Mouse (Mus musculus) midbrain, embryonic 12.5 days (tissue): ENCODE results near the gene Ccdc159. TPM values are rescaled to one million over a fixed set of nuclear protein-coding genes. Genes with fewer than 3 reads are reported as not detected.
A peak's percentile ranks its signal among the peaks of the same experiment; 100 is the strongest.

Experiments
- ATAC-seq: fragments of 200-750 bp; cut with Nextera tagmentation; 2 replicates; pipeline ENCODE4 v1.8.0; 2017; ENCODE audit warnings: low read depth, moderate TSS enrichment, moderate library complexity; ENCODE audit not compliant: low FRiP score
- H3K27ac ChIP-seq: fragments of 300-500 bp; sonication (generic); replicated peaks from 2 replicates; pipeline ENCODE4 v1.5.1; 2016; ENCODE audit warnings: mild to moderate bottlenecking
- H3K27me3 ChIP-seq: fragments of 300-500 bp; sonication (generic); 2 replicates; pipeline ENCODE4 v1.6.1; 2016; ENCODE audit warnings: mild to moderate bottlenecking
- H3K36me3 ChIP-seq: fragments of 300-500 bp; sonication (generic); 2 replicates; pipeline ENCODE4 v1.6.1; 2016
- H3K4me1 ChIP-seq: fragments of 300-500 bp; sonication (generic); 2 replicates; pipeline ENCODE4 v1.6.1; 2016
- H3K4me2 ChIP-seq: fragments of 300-500 bp; sonication (generic); replicated peaks from 2 replicates; pipeline ENCODE4 v1.6.1; 2016; ENCODE audit warnings: mild to moderate bottlenecking, moderate library complexity
- H3K4me3 ChIP-seq: fragments of 300-500 bp; sonication (generic); 2 replicates; pipeline ENCODE4 v1.5.1; 2016; ENCODE audit warnings: mild to moderate bottlenecking
- H3K9ac ChIP-seq: fragments of 300-500 bp; sonication (generic); replicated peaks from 2 replicates; pipeline ENCODE4 v1.6.1; 2016; ENCODE audit warnings: mild to moderate bottlenecking, moderate library complexity
- H3K9me3 ChIP-seq: fragments of 300-500 bp; sonication (generic); 2 replicates; pipeline ENCODE4 v1.6.1; 2016; ENCODE audit warnings: mild to moderate bottlenecking
- WGBS: fragments of 180-500 bp; shearing (Covaris S2); methylation state at CpG from one replicate; pipeline ENCODE4 v1.1.7; 2016; 5-methylcytosine and 5-hydroxymethylcytosine counted together
- polyA plus RNA-seq: library from polyadenylated mRNA; unstranded; fragments of >200 nt; fragmentation: Nextera tagmentation; extraction: Ambion mirVana; gene quantifications from 2 replicates; pipeline ENCODE4 v1.2.1, GENCODE M21; 2016

The Ccdc159 gene
- polyA plus RNA-seq, 1 experiment from 2014 or later = 6.1 TPM

GRCm38 (mm10) chr9:21951977-21952376 is 24.7 kb downstream of the Ccdc159 start:
- Histone ChIP-seq H3K9me3 (no peaks in the 10 kb centered on the region), H3K27me3 (peaks cover 28% of the 10 kb centered on the region), H3K9ac (no peak overlapping the region), H3K4me1 (peaks cover 29% of the 10 kb centered on the region), H3K4me2 (no peak overlapping the region), H3K27ac (no peak overlapping the region), H3K4me3 (no peak overlapping the region), H3K36me3 (no peaks in the 10 kb centered on the region)
- ATAC-seq = no peak
- 74% methylated on average over 3 of the region's 3 CpGs for WGBS

- Histone ChIP-seq H3K27me3 (peaks cover 13% of the 10 kb centered on the region), H3K4me2 (0 out of 2 replicates have a peak overlapping the region, but pooled peaks have one; percentile 6), H3K4me3 (no peak overlapping the region), H3K9me3 (no peaks in the 10 kb centered on the region), H3K36me3 (no peaks in the 10 kb centered on the region), H3K27ac (peak overlapping the region; percentile 27; the same call in 1 of the 2 replicates), H3K4me1 (peaks cover 21% of the 10 kb centered on the region), H3K9ac (0 out of 2 replicates have a peak overlapping the region, but pooled peaks have one; percentile 1)
- no peak for ATAC-seq
- WGBS = 2% methylated on average over 3 of the region's 3 CpGs
Observed at GRCm38 (mm10) chr9:21953600-21953999, 26.3 kb downstream of the Ccdc159 start.

DNA sequence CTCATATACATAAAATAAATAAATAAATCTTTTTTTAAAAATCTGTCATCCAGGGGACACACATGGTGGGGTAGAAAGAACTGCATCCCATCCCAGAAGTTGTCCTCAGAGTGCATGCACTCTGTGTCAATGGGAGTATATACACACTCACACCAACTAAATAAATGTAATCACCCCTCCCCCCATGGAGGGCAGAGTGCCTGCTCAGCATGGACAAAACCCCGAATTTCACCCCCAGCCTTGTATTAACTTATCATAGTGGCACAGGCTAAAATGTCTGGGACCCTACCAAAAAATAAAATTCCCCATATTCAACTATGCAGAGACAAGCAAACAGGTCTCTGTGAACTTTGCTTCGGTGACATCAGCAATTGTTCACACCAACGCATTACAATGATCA is 27.4 kb downstream of the Ccdc159 start:
- no peak overlapping the region for H3K27ac ChIP-seq
- H3K9ac ChIP-seq = no peak overlapping the region
- peak overlapping the region; percentile 65 for H3K4me2 ChIP-seq
- H3K4me3 ChIP-seq = no peak overlapping the region
- peaks cover 21% of the 10 kb centered on the region for H3K4me1 ChIP-seq
- no peaks in the 10 kb centered on the region for H3K9me3 ChIP-seq
- H3K27me3 ChIP-seq = peaks cover 11% of the 10 kb centered on the region
- WGBS = 78% methylated on average over 3 of the region's 3 CpGs
- H3K36me3 ChIP-seq = no peaks in the 10 kb centered on the region
- ATAC-seq = no peak

- Histone ChIP-seq H3K9ac (peak overlapping the region; percentile 25; the same call in 1 of the 2 replicates), H3K4me3 (peak overlapping the region; percentile 74), H3K27me3 (peaks cover 14% of the 10 kb centered on the region), H3K4me2 (peak overlapping the region; percentile 65), H3K4me1 (peaks cover 21% of the 10 kb centered on the region), H3K9me3 (no peaks in the 10 kb centered on the region), H3K27ac (peak overlapping the region; percentile 76), H3K36me3 (no peaks in the 10 kb centered on the region)
- WGBS = 2% methylated on average over 18 of the region's 18 CpGs
- ATAC-seq = peak; percentile 42
Observed at GRCm38 (mm10) chr9:21955225-21955569, 27.9 kb downstream of the Ccdc159 start.

DNA sequence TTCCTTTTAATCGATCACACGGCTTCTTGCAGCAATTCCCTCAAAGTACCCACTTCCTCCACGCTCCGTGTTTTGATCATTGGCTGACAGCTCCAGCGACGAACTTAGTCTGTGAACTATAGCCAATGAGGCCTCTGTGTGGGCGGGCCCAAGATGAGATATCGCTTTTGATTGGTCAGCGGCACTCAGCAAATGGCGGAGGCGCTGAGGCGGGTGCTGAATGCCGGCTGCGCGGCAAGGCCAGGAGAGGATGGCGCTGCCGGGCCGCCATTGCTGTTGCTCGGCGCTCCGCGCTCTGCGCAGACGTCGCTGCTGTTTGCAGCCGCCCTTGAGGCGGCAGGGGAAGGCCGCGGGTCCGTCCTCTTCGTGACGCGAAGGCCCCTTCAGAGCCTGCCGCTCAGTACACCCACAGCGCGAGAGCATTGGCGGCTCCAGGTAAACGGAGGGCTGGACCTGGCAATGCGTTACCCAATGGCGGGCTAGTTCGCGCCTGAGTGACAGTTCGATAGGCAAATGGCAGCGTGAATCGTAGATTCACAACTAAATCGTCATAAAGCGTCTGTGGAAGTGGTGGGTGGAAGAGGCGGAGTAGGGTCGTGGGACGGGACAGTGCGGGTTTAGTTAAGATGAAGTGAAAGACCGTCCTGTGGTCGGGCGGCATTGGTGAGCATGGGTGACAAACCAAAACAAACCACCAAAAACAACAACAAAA is 28.5 kb downstream of the Ccdc159 start, which contains the start of gene Swsap1:
Gene Swsap1, plus strand, starts transcription at position 186 of the 712 bp plus-strand sequence.
- Histone ChIP-seq H3K9me3 (no peaks in the 10 kb centered on the region), H3K36me3 (no peaks in the 10 kb centered on the region), H3K27ac (peak within 1 kb of the TSS; percentile 93), H3K9ac (peak within 1 kb of the TSS; percentile 81), H3K4me3 (peak within 1 kb of the TSS; percentile 74), H3K4me1 (peaks cover 24% of the 10 kb centered on the region), H3K4me2 (peak within 1 kb of the TSS; percentile 65), H3K27me3 (peaks cover 19% of the 10 kb centered on the region)
- WGBS = under 1% methylated on average over 50 of the region's 54 CpGs
- ATAC-seq = peak; percentile 99

DNA sequence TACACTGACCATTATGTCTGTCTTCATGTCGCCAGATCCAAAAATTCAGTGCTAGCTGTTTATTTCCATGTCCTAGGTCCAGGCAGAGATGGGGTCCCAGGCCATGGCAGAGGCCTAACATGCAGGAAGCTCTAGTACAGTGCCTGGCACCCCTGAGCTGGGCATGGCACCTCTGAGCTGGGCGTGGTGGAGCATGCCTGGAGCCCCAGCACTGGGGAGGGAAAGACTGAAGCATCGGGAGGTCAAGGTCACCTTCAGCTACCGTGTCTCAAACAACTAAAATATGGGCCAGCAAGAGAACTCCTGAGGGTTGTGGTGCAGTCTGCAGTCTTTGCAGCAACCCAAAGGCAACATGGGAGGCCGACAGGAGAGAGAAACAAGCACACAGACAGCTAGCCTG is 31.1 kb downstream of the Ccdc159 start:
- no peak for ATAC-seq
- Histone ChIP-seq H3K4me3 (no peak overlapping the region), H3K9me3 (no peaks in the 10 kb centered on the region), H3K27ac (no peak overlapping the region), H3K36me3 (no peaks in the 10 kb centered on the region), H3K4me1 (peaks cover 43% of the 10 kb centered on the region), H3K27me3 (peaks cover 46% of the 10 kb centered on the region), H3K4me2 (no peak overlapping the region), H3K9ac (no peak overlapping the region)
- WGBS = 91% methylated on average over 5 of the region's 5 CpGs

DNA sequence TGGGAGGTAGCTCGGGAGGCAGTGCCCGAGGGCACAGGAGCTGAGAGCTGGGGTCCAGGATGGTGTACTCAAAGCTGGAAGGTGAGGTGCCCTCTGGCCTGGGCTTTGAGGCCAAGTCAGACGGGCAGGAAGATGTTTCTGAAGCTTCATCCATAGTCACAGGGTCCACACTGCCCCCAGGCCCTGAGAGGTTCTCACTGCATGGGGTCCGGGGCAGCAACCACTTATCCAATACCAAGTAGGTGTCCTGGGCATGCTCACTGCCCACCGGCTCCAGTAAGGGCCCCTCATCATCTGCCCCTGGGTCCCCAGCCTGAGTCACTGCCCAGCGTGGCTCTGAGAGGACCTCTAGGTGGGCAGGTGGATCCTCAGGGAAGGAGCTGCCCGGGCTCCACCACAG is 32.0 kb downstream of the Ccdc159 start:
- H3K4me2 ChIP-seq = no peak overlapping the region
- H3K4me3 ChIP-seq = no peak overlapping the region
- WGBS = 96% methylated on average over 7 of the region's 7 CpGs
- no peak overlapping the region for H3K27ac ChIP-seq
- peaks cover 38% of the 10 kb centered on the region for H3K4me1 ChIP-seq
- no peaks in the 10 kb centered on the region for H3K36me3 ChIP-seq
- no peak for ATAC-seq
- peaks cover 55% of the 10 kb centered on the region for H3K27me3 ChIP-seq
- no peaks in the 10 kb centered on the region for H3K9me3 ChIP-seq
- H3K9ac ChIP-seq = no peak overlapping the region

DNA sequence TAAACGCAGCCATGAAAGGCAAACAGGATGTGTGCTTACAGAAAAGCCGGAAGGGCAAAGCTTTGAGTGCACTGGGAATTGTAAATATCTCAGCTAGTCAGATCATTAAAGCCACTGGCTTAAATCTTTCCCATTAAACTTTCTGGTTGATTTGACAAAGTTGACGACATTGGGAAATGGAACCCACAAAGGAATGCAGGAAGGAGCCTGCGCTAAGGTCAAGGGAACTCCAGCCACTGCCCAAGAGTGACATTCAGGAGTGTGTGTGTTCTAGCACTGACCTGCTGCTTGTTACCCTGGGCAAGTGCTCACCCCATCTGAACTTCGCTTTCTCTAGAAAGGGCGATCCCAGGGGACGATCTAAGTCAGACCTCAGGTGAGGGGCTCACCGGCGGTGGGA is 32.9 kb downstream of the Ccdc159 start:
- Histone ChIP-seq H3K9ac (no peak overlapping the region), H3K27ac (no peak overlapping the region), H3K36me3 (no peaks in the 10 kb centered on the region), H3K9me3 (no peaks in the 10 kb centered on the region), H3K27me3 (peaks cover 55% of the 10 kb centered on the region), H3K4me2 (no peak overlapping the region), H3K4me3 (no peak overlapping the region), H3K4me1 (peaks cover 34% of the 10 kb centered on the region)
- 51% methylated on average over 9 of the region's 9 CpGs for WGBS
- ATAC-seq = no peak

DNA sequence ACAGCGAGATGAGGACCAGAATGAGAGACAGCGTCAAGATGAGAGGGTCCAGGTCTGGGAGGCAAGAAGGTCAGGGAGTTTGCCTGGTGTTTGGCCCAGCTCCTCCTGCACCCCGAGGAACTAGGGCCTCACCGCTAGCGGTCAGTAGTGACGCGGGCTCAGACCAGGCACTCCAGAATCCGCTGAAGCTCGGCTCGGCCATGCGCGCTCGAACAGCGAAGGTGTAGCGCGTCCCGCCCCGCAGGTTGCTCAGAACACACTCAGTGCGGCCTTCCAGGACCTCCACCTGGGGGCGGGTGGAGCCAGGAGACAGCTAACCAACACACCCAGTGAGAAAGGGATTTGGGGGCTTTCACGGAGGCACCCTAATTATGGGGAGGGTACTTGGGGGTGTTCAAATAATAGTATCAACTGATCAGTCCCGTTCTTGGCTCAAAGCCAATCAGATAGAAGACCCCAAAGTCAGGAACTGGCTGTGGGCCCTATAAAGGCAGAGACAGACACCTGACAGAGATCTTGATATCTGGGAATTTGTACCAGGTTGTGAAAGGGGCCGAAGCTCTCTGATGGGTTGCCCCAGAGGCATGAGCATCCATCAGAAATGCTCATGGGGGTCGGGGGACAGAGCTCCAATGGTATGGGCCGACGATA is 33.4 kb downstream of the Ccdc159 start:
- Histone ChIP-seq H3K9ac (0 out of 2 replicates have a peak overlapping the region, but pooled peaks have one; percentile 6), H3K4me1 (peaks cover 34% of the 10 kb centered on the region), H3K36me3 (no peaks in the 10 kb centered on the region), H3K4me3 (peak overlapping the region; percentile 39; the same call in 1 of the 2 replicates), H3K9me3 (no peaks in the 10 kb centered on the region), H3K4me2 (no peak overlapping the region), H3K27ac (no peak overlapping the region), H3K27me3 (peaks cover 55% of the 10 kb centered on the region)
- 8% methylated on average over 26 of the region's 26 CpGs for WGBS
- no peak for ATAC-seq

GRCm38 (mm10) chr9:21961366-21961980 is 34.2 kb downstream of the Ccdc159 start:
- no peaks in the 10 kb centered on the region for H3K36me3 ChIP-seq
- no peak for ATAC-seq
- H3K4me3 ChIP-seq = peak overlapping the region; percentile 39
- H3K9me3 ChIP-seq = no peaks in the 10 kb centered on the region
- no peak overlapping the region; the same call in 1 of the 2 replicates for H3K9ac ChIP-seq
- H3K4me1 ChIP-seq = peaks cover 31% of the 10 kb centered on the region
- no peak overlapping the region for H3K27ac ChIP-seq
- WGBS = 1% methylated on average over 35 of the region's 35 CpGs
- peaks cover 59% of the 10 kb centered on the region for H3K27me3 ChIP-seq
- peak overlapping the region; percentile 63 for H3K4me2 ChIP-seq

DNA sequence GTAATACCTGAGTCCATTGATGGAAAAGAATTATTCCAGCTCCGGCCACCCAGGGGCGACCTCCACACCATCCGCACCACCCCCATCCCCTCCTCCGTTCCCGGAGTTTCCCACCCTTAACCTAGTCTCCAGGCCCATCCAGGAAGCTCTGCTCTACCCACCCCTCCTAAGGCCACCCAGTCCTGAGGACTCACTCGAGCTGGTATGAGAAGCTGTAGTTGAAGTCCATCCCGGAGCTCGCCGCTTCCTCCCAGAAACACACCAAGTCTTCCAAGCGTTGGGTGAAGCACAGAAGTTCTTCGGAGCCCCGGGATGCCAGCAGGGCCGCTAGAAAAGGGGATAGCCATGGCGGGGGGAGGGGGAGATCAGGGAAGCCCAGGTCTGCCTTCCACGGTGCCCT is 34.7 kb downstream of the Ccdc159 start:
- ATAC-seq = peak; percentile 51; the same call in 1 of the 2 replicates
- H3K27ac ChIP-seq = no peak overlapping the region
- peak overlapping the region; percentile 63 for H3K4me2 ChIP-seq
- H3K9me3 ChIP-seq = no peaks in the 10 kb centered on the region
- H3K36me3 ChIP-seq = no peaks in the 10 kb centered on the region
- H3K27me3 ChIP-seq = peaks cover 59% of the 10 kb centered on the region
- peaks cover 28% of the 10 kb centered on the region for H3K4me1 ChIP-seq
- under 1% methylated on average over 15 of the region's 15 CpGs for WGBS
- H3K4me3 ChIP-seq = peak overlapping the region; percentile 39
- peak overlapping the region; percentile 43 for H3K9ac ChIP-seq
